28 mouse cellular contexts compared by ENCODE assay signal in genomic region chr1:190384555-190384954, GRCm38 (mm10).
DNase-seq lines count a peak whose midpoint lies in the region; ATAC-seq and TF ChIP-seq lines count a peak whose summit lies in the region.
"Had no signal": no experiment of that assay in that cellular context is flagged by ENCODE, and none has a peak within 500 bp of the region (broad histone marks: within the 10 kb centered on the region; RNA-seq: fewer than 3 reads in every experiment).

No protein-coding gene starts in this region.

- H3K4me3 ChIP-seq in forebrain, embryonic 16.5 days (replicated peaks; ENCODE audit: low read length), result no peak overlapping the region
- no peak overlapping the region for H3K4me3 ChIP-seq in neural tube, embryonic 15.5 days (replicated peaks)
- no peak overlapping the region for H3K4me3 ChIP-seq in lung, adult 2 months (replicated peaks; ENCODE audit: extremely low read depth, low read depth, low read length)
- H3K4me3 ChIP-seq: heart, embryonic 13.5 days; hindbrain, embryonic 13.5 days; left cerebral cortex, adult 2 months; limb, embryonic 10.5 days; stomach, embryonic 15.5 days had no signal

- TF ChIP-seq CTCF in lung, adult 2 months (IDR thresholded peaks at IDR 0.05; ENCODE audit: insufficient read depth, low read length), result no peak

- no peak for TF ChIP-seq POLR2A in lung, adult 2 months (IDR thresholded peaks at IDR 0.05; ENCODE audit: borderline replicate concordance, extremely low read depth, low read depth, low read length)

- H3K36me3 ChIP-seq in forebrain, embryonic 16.5 days (ENCODE audit: control insufficient read depth, insufficient read depth), result no peaks in the 10 kb centered on the region
- no peaks in the 10 kb centered on the region for H3K36me3 ChIP-seq in neural tube, embryonic 15.5 days
- H3K36me3 ChIP-seq: heart, embryonic 13.5 days; hindbrain, embryonic 13.5 days; limb, embryonic 10.5 days; stomach, embryonic 15.5 days had no signal

- H3K27ac ChIP-seq in forebrain, embryonic 16.5 days (ENCODE audit: low read length), result no peak overlapping the region
- H3K27ac ChIP-seq in neural tube, embryonic 15.5 days (replicated peaks), result no peak overlapping the region
- H3K27ac ChIP-seq: heart, embryonic 13.5 days; hindbrain, embryonic 13.5 days; kidney, postnatal 0 days; left cerebral cortex, adult 2 months; limb, embryonic 10.5 days; macrophage; stomach, embryonic 15.5 days had no signal

- no peaks in the 10 kb centered on the region for H3K9me3 ChIP-seq in forebrain, embryonic 16.5 days (ENCODE audit: control insufficient read depth, low read length)
- H3K9me3 ChIP-seq in neural tube, embryonic 15.5 days (replicated peaks), result no peaks in the 10 kb centered on the region
- H3K9me3 ChIP-seq: heart, embryonic 13.5 days; hindbrain, embryonic 13.5 days; limb, embryonic 10.5 days; stomach, embryonic 15.5 days had no signal

- peak; percentile 59; the same call in 1 of the 2 replicates for ATAC-seq in forebrain, embryonic 16.5 days
- ATAC-seq in neural tube, embryonic 15.5 days (ENCODE audit: low FRiP score), result no peak
- ATAC-seq: lung, postnatal 0 days had no signal

- 5% methylated on average over 12 of the region's 12 CpGs for WGBS in forebrain, embryonic 16.5 days
- 21% methylated on average over 12 of the region's 12 CpGs for WGBS in neural tube, embryonic 15.5 days
- 84% methylated on average over 12 of the region's 12 CpGs for WGBS in lung, adult 2 months

- H3K4me1 ChIP-seq in forebrain, embryonic 16.5 days (replicated peaks; ENCODE audit: control insufficient read depth, insufficient read depth, low read length), result peaks cover 5% of the 10 kb centered on the region; the same call in 1 of the 2 replicates
- H3K4me1 ChIP-seq in neural tube, embryonic 15.5 days, result peaks cover 6% of the 10 kb centered on the region; the same call in 1 of the 2 replicates
- no peaks in the 10 kb centered on the region for H3K4me1 ChIP-seq in lung, adult 2 months (ENCODE audit: control insufficient read depth, insufficient read depth, low read length)
- H3K4me1 ChIP-seq: stomach, embryonic 15.5 days had no signal

- DNase-seq in embryo, embryonic 10 days (ENCODE audit: low spot score), result peak; percentile 13
- DNase-seq in embryo, embryonic 9.5 days (ENCODE audit: extremely low spot score), result no peak
- DNase-seq in retina, embryonic 14.5 days (ENCODE audit: low spot score), result peak; percentile 46
- DNase-seq in retina, postnatal 1 day, result no peak
- no peak for DNase-seq in lung, adult 2 months
- no peak for DNase-seq in MN1 (ENCODE audit: low spot score)
- DNase-seq: adrenal gland, postnatal 14 days; cerebellum, adult 11 months; cerebellum, adult 9-11 months; gastrocnemius, postnatal 14 days; heart, adult 11 months; heart, postnatal 14 days; kidney, adult 2 months; layer of hippocampus, adult 9-11 months; liver; right cerebral cortex, adult 18-20 months; right cerebral cortex, postnatal 4 days; thymus, postnatal 25 days had no signal

- no peak overlapping the region for H3K9ac ChIP-seq in forebrain, embryonic 16.5 days (replicated peaks; ENCODE audit: low read depth, low read length)
- no peak overlapping the region for H3K9ac ChIP-seq in neural tube, embryonic 15.5 days (replicated peaks)
- H3K9ac ChIP-seq: heart, embryonic 13.5 days; hindbrain, embryonic 13.5 days; stomach, embryonic 15.5 days had no signal

- no peak overlapping the region for H3K4me2 ChIP-seq in forebrain, embryonic 16.5 days (ENCODE audit: low read length)
- H3K4me2 ChIP-seq in neural tube, embryonic 15.5 days, result 0 out of 2 replicates have a peak overlapping the region, but pooled peaks have one; percentile 9
- H3K4me2 ChIP-seq: heart, embryonic 13.5 days; hindbrain, embryonic 13.5 days; stomach, embryonic 15.5 days had no signal

- peaks cover 29% of the 10 kb centered on the region for H3K27me3 ChIP-seq in forebrain, embryonic 16.5 days (replicated peaks; ENCODE audit: control insufficient read depth, insufficient read depth, low read length)
- peaks cover 6% of the 10 kb centered on the region; the same call in 1 of the 2 replicates for H3K27me3 ChIP-seq in neural tube, embryonic 15.5 days (replicated peaks)
- H3K27me3 ChIP-seq: stomach, embryonic 15.5 days had no signal

Comparison
In these comparisons a context has a peak if more than half of its experiments do, and no peak if none do; other contexts are left out.
1. DNase-seq: peak in embryo, embryonic 10 days (single experiment) and retina, embryonic 14.5 days (single experiment); none in embryo, embryonic 9.5 days (single experiment), retina, postnatal 1 day (single experiment), lung, adult 2 months (single experiment) and MN1 (single experiment).